Mouse (Mus musculus): ENCODE results near the gene Lasp1. TPM values are rescaled to one million over a fixed set of nuclear protein-coding genes. Genes with fewer than 3 reads are reported as not detected.

The Lasp1 gene
- total and polyA plus RNA-seq, 3 experiments, result 12.5 to 45.4 (median 18.6) TPM

- H3K9ac ChIP-seq (ENCODE audit: insufficient read depth, low read depth), result no peak overlapping the region
- H3K79me2 ChIP-seq (replicated peaks; ENCODE audit: control insufficient read depth, extremely low read depth, insufficient read depth, poor library complexity, severe bottlenecking), result no peaks in the 10 kb centered on the region
- H3K4me1 ChIP-seq (ENCODE audit: control insufficient read depth in 1 of 2, insufficient read depth in 2 of 2), result peaks cover 15 to 68% of the 10 kb centered on the region in 2 experiments
- no peaks in the 10 kb centered on the region for H3K27me3 ChIP-seq (replicated peaks)
- in situ Hi-C loops (cut with MboI; ENCODE audit: low pct_ligation_motif_present, low pct_unique_long_range_greater_than_20kb, low sequenced_read_pairs), result no loop called here
- H3K9me3 ChIP-seq (replicated peaks; ENCODE audit: low read length), result no peaks in the 10 kb centered on the region
- dilution Hi-C loops (cut with MboI; ENCODE audit: extremely low pct_ligation_motif_present, extremely low pct_unique_long_range_greater_than_20kb, low sequenced_read_pairs), result no loop called here
- H3K36me3 ChIP-seq (replicated peaks in 1 of 2; ENCODE audit: control insufficient read depth in 1 of 2, insufficient read depth in 1 of 2, low read length in 1 of 2), result peaks cover 5 to 84% of the 10 kb centered on the region in 2 experiments
- DNase-seq (ENCODE audit: extremely low read depth), result no peak
- H3K4me3 ChIP-seq (replicated peaks in 1 of 3; ENCODE audit: low read depth in 2 of 3, low read length in 2 of 3, poor library complexity in 1 of 3), result no peak overlapping the region
- no peak overlapping the region for H3K27ac ChIP-seq (ENCODE audit: insufficient read depth, low read depth)
- TF ChIP-seq RCOR1 (conservative IDR thresholded peaks at IDR 0.05; ENCODE audit: low read depth, low read length) (no peak), MYC (IDR thresholded peaks at IDR 0.05; ENCODE audit: low read depth, low read length) (no peak), POLR2A (IDR thresholded peaks at IDR 0.05; ENCODE audit: low read depth, low read length) (no peak), NELFE (IDR thresholded peaks at IDR 0.05; ENCODE audit: low read depth, low read length) (no peak), ELF1 (IDR thresholded peaks at IDR 0.05; ENCODE audit: low read depth, low read length) (no peak)
- no peak overlapping the region for H3K4me2 ChIP-seq (ENCODE audit: insufficient read depth, low read depth, poor library complexity, severe bottlenecking)
Measured at GRCm38 (mm10) chr11:97811569-97812362, 13.0 kb downstream of the Lasp1 start.

- Histone ChIP-seq H3K9ac (ENCODE audit: insufficient read depth, low read depth) (no peak overlapping the region), H3K4me1 (ENCODE audit: control insufficient read depth in 1 of 2, insufficient read depth in 2 of 2) (peaks cover 15 to 70% of the 10 kb centered on the region in 2 experiments), H3K79me2 (replicated peaks; ENCODE audit: control insufficient read depth, extremely low read depth, insufficient read depth, poor library complexity, severe bottlenecking) (no peaks in the 10 kb centered on the region), H3K4me2 (ENCODE audit: insufficient read depth, low read depth, poor library complexity, severe bottlenecking) (no peak overlapping the region), H3K27me3 (replicated peaks) (no peaks in the 10 kb centered on the region), H3K36me3 (replicated peaks in 1 of 2; ENCODE audit: control insufficient read depth in 1 of 2, insufficient read depth in 1 of 2, low read length in 1 of 2) (peaks cover 3 to 82% of the 10 kb centered on the region in 2 experiments), H3K9me3 (replicated peaks; ENCODE audit: low read length) (no peaks in the 10 kb centered on the region), H3K4me3 (replicated peaks in 1 of 3; ENCODE audit: low read depth in 2 of 3, low read length in 2 of 3, poor library complexity in 1 of 3) (no peak overlapping the region), H3K27ac (ENCODE audit: insufficient read depth, low read depth) (no peak overlapping the region)
- in situ Hi-C loops (cut with MboI; ENCODE audit: low pct_ligation_motif_present, low pct_unique_long_range_greater_than_20kb, low sequenced_read_pairs), result no loop called here
- no peak for DNase-seq (ENCODE audit: extremely low read depth)
- TF ChIP-seq CHD2 (IDR thresholded peaks at IDR 0.05; ENCODE audit: low read length) (no peak), SIN3A (IDR thresholded peaks at IDR 0.05; ENCODE audit: low read length) (no peak), JUN (IDR thresholded peaks at IDR 0.05; ENCODE audit: insufficient read depth, low read depth, low read length) (no peak), ELF1 (IDR thresholded peaks at IDR 0.05; ENCODE audit: low read depth, low read length) (no peak), PAX5 (IDR thresholded peaks at IDR 0.05; ENCODE audit: low read length) (no peak), MAX (IDR thresholded peaks at IDR 0.05; ENCODE audit: low read length) (no peak), TCF12 (IDR thresholded peaks at IDR 0.05; ENCODE audit: low read depth, low read length) (no peak), CHD1 (IDR thresholded peaks at IDR 0.05; ENCODE audit: low read depth, low read length) (no peak), EP300 (IDR thresholded peaks at IDR 0.05; ENCODE audit: low read length) (no peak), USF2 (conservative IDR thresholded peaks at IDR 0.05; ENCODE audit: low read depth, low read length) (no peak), MAFK (IDR thresholded peaks at IDR 0.05; ENCODE audit: insufficient replicate concordance, low read length) (no peak), POLR2A (IDR thresholded peaks at IDR 0.05; ENCODE audit: low read depth, low read length) (no peak), JUND (conservative IDR thresholded peaks at IDR 0.05; ENCODE audit: low read depth, low read length) (no peak), GABPA (IDR thresholded peaks at IDR 0.05; ENCODE audit: insufficient replicate concordance, low read depth, low read length) (no peak), RAD21 (IDR thresholded peaks at IDR 0.05; ENCODE audit: low read depth, low read length) (no peak), MXI1 (IDR thresholded peaks at IDR 0.05; ENCODE audit: low read depth, low read length) (no peak), ZNF384 (IDR thresholded peaks at IDR 0.05; ENCODE audit: low read depth, low read length) (no peak)
- dilution Hi-C loops (cut with MboI; ENCODE audit: extremely low pct_ligation_motif_present, extremely low pct_unique_long_range_greater_than_20kb, low sequenced_read_pairs), result no loop called here
Measured at GRCm38 (mm10) chr11:97812491-97812921, 13.7 kb downstream of the Lasp1 start.

Data from CH12.LX (cell line).